Mouse (Mus musculus) liver, adult 2 months (tissue): ENCODE measurements around the gene Ndufaf1. TPM values are rescaled to one million over a fixed set of nuclear protein-coding genes. Genes with fewer than 3 reads are reported as not detected.

ENCODE experiments used
- DNase-seq: peaks from one replicate; pipeline ENCODE4 v3.0.0-alpha.2; 2011; ENCODE audit warnings: low read depth, low spot score; ENCODE audit errors: extremely low read depth
- H3K27ac ChIP-seq: fragments of 200-500 bp; replicated peaks from 2 replicates; pipeline ENCODE4 v1.5.1; 2012; ENCODE audit warnings: low read depth, mild to moderate bottlenecking, control low read depth, inconsistent platforms, low read length; ENCODE audit not compliant: insufficient read depth
- H3K27me3 ChIP-seq: fragments of 200-500 bp; 2 replicates; pipeline ENCODE4 v1.6.1; 2012; ENCODE audit warnings: mild to moderate bottlenecking, moderate library complexity, low read length, inconsistent platforms; ENCODE audit not compliant: control insufficient read depth, insufficient read depth
- H3K36me3 ChIP-seq: fragments of 200-500 bp; 2 replicates; pipeline ENCODE4 v1.6.1; 2012; ENCODE audit warnings: low read length, inconsistent platforms; ENCODE audit not compliant: control insufficient read depth, insufficient read depth
- H3K4me1 ChIP-seq: fragments of 200-500 bp; 2 replicates; pipeline ENCODE4 v1.6.1; 2011; ENCODE audit warnings: low read length; ENCODE audit not compliant: control insufficient read depth, insufficient read depth
- H3K4me3 ChIP-seq: fragments of 200-500 bp; 2 replicates; pipeline ENCODE4 v1.5.1; 2011; ENCODE audit warnings: low read depth, mild to moderate bottlenecking, control low read depth, low read length, moderate library complexity; ENCODE audit not compliant: insufficient read depth
- H3K79me2 ChIP-seq: fragments of 200-500 bp; 2 replicates; pipeline ENCODE4 v1.6.1; 2012; ENCODE audit warnings: inconsistent platforms, mild to moderate bottlenecking, low read length, moderate library complexity; ENCODE audit not compliant: control insufficient read depth, insufficient read depth
- H3K9ac ChIP-seq: fragments of 200-500 bp; 2 replicates; pipeline ENCODE4 v1.6.1; 2012; ENCODE audit warnings: low read depth, mild to moderate bottlenecking, control low read depth, inconsistent platforms, low read length
- CTCF ChIP-seq: fragments of 200-500 bp; IDR thresholded peaks from 2 replicates; pipeline ENCODE4 v1.5.1; 2011; ENCODE audit warnings: low read depth, low read length, control low read depth
- POLR2A ChIP-seq: fragments of 200-500 bp; IDR thresholded peaks from 2 replicates; pipeline ENCODE4 v1.6.1; 2011; ENCODE audit warnings: low read length, control low read depth; ENCODE audit not compliant: insufficient read depth; ENCODE audit errors: extremely low read depth
- WGBS: fragments of 180-500 bp; shearing (Covaris S2); methylation state at CpG from one replicate; pipeline ENCODE4 v1.1.7; 2018; 5-methylcytosine and 5-hydroxymethylcytosine counted together
- polyA plus RNA-seq: library from polyadenylated mRNA; depleted of rRNA; stranded (reverse); fragments of >200 nt; gene quantifications from 2 replicates; pipeline ENCODE4 v1.2.3, GENCODE M21; 2012; rRNA removed
- total RNA-seq: library from RNA; depleted of rRNA; stranded (reverse); fragments of >200 nt; gene quantifications from 2 replicates; pipeline ENCODE4 v1.2.3, GENCODE M21; 2014; rRNA removed

Ndufaf1 gene
- total and polyA plus RNA-seq, 2 experiments: 7.6 to 36.2 TPM

- no peak overlapping the region for H3K9ac ChIP-seq
- TF ChIP-seq POLR2A: no peak
- no peak for TF ChIP-seq CTCF
- no peak overlapping the region for H3K27ac ChIP-seq
- no peak overlapping the region for H3K4me3 ChIP-seq
- WGBS: 82% methylated on average over 4 of the region's 4 CpGs
- peaks cover 3% of the 10 kb centered on the region; the same call in 1 of the 2 replicates for H3K4me1 ChIP-seq
- no peaks in the 10 kb centered on the region for H3K79me2 ChIP-seq
- DNase-seq: no peak
- no peaks in the 10 kb centered on the region for H3K27me3 ChIP-seq
- peaks cover 38% of the 10 kb centered on the region for H3K36me3 ChIP-seq
Observed at GRCm38 (mm10) chr2:119607023-119607422, 55.6 kb downstream of the Ndufaf1 start.

Other genes starting within 250 kb of the Ndufaf1 start
- 8.7 and 9.9 TPM in 2 replicates for gene Ino80, start 185.1 kb downstream of the Ndufaf1 start, total RNA-seq
- gene Ino80, start 185.1 kb downstream of the Ndufaf1 start, polyA plus RNA-seq: 2.8 and 3.7 TPM in 2 replicates
- gene Exd1, start 115.2 kb downstream of the Ndufaf1 start, total RNA-seq: 0.83 and 0.87 TPM in 2 replicates
- 0.66 and 0.87 TPM in 2 replicates for gene Exd1, start 115.2 kb downstream of the Ndufaf1 start, polyA plus RNA-seq
- 165 and 178 TPM in 2 replicates for gene Chp1, start 115.1 kb downstream of the Ndufaf1 start, total RNA-seq
- gene Chp1, start 115.1 kb downstream of the Ndufaf1 start, polyA plus RNA-seq: 176 and 216 TPM in 2 replicates
- gene Nusap1, start 44.5 kb downstream of the Ndufaf1 start, total RNA-seq: 0.46 and 1.4 TPM in 2 replicates
- 0.06 and 0.07 TPM in 2 replicates for gene Nusap1, start 44.5 kb downstream of the Ndufaf1 start, polyA plus RNA-seq
- 0.92 and 0.94 TPM in 2 replicates for gene Oip5, start 44.4 kb downstream of the Ndufaf1 start, total RNA-seq
- gene Oip5, start 44.4 kb downstream of the Ndufaf1 start, polyA plus RNA-seq: 0.37 and 0.69 TPM in 2 replicates
- gene Rtf1, start 12.2 kb upstream of the Ndufaf1 start, total RNA-seq: 5.4 and 5.6 TPM in 2 replicates
- gene Rtf1, start 12.2 kb upstream of the Ndufaf1 start, polyA plus RNA-seq: 4.4 and 5.2 TPM in 2 replicates
- 0.65 and 1.8 TPM in 2 replicates for gene Itpka, start 79.5 kb upstream of the Ndufaf1 start, total RNA-seq
- gene Itpka, start 79.5 kb upstream of the Ndufaf1 start, polyA plus RNA-seq: 1.7 and 3.6 TPM in 2 replicates
- gene Ltk, start 97.6 kb upstream of the Ndufaf1 start, total RNA-seq: 0.07 TPM in 1 of 2 replicates, not detected in the other
- gene Ltk, start 97.6 kb upstream of the Ndufaf1 start, polyA plus RNA-seq: 0.10 and 0.66 TPM in 2 replicates
- gene Rpap1, start 124.7 kb upstream of the Ndufaf1 start, total RNA-seq: 2.4 and 3.3 TPM in 2 replicates
- 6.2 and 10.5 TPM in 2 replicates for gene Rpap1, start 124.7 kb upstream of the Ndufaf1 start, polyA plus RNA-seq
- 0.18 and 0.34 TPM in 2 replicates for gene Tyro3, start 134.9 kb upstream of the Ndufaf1 start, total RNA-seq
- gene Tyro3, start 134.9 kb upstream of the Ndufaf1 start, polyA plus RNA-seq: 0.14 and 0.39 TPM in 2 replicates
- 22.0 and 30.4 TPM in 2 replicates for gene Mga, start 234.4 kb upstream of the Ndufaf1 start, total RNA-seq
- gene Mga, start 234.4 kb upstream of the Ndufaf1 start, polyA plus RNA-seq: 5.5 and 7.0 TPM in 2 replicates